Mouse (Mus musculus) hematopoietic multipotent progenitor cell, adult 10-12 weeks (in vitro differentiated cells): ENCODE measurements around the gene Qpctl. TPM values are rescaled to one million over a fixed set of nuclear protein-coding genes. Genes with fewer than 3 reads are reported as not detected.

Experiments used
- polyA plus RNA-seq: library from polyadenylated mRNA; stranded (reverse); fragments of >175 nt; gene quantifications from 2 replicates; pipeline ENCODE4 v1.2.3, GENCODE M21; 2012; ENCODE audit warnings: low replicate concordance

Qpctl gene
- 12.3 and 19.0 TPM in 2 replicates for polyA plus RNA-seq

GRCm38 (mm10) chr7:19148875-19149541 lies at the start of gene Qpctl:
TSS of gene Qpctl (minus strand) at chr7:19149291.

GRCm38 (mm10) chr7:19175708-19176515 lies 26.8 kb upstream of the Qpctl start, which contains the start of gene Eml2:
TSS of gene Eml2 (plus strand) at chr7:19176421.

DNA sequence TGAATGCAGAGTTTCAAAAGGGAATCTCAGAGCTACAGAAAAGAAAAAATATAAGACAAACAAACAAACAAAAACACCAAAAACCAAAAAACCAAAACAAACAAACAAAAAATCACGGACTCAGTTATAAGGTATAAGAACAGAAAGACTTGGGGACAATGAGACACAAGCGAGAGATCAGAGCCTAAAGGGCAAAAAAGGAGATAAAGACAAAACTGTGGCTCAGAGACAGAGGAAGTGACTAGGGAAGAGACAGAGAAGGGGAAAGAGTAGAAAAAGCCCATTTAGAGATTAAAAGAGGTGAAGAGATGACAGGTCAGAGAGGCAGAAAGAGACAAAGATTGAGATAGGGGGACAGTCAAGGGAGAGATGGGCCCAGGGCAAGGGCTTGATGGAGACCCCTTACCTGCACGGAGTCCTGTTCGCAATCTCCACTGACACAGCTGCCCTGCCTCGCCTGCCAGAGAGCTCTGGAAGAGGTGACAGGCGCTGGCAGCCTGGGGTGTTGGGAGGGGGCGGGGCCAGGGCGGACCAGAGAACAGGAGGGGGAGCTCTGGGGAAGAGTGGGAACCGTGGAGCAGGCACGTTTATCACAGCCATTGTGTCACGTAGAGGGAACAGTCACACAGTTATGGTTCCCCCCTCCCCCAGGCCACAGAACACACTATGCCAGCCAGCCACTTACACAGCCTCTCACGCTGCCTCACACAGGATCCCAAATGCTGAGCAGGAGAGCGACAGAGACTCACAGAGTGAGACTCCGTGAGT lies 16.7 kb upstream of the Qpctl start, which contains the start of gene Gipr:
Gene Gipr (minus strand): TSS at position 472 of the 768 bp plus-strand sequence.

DNA sequence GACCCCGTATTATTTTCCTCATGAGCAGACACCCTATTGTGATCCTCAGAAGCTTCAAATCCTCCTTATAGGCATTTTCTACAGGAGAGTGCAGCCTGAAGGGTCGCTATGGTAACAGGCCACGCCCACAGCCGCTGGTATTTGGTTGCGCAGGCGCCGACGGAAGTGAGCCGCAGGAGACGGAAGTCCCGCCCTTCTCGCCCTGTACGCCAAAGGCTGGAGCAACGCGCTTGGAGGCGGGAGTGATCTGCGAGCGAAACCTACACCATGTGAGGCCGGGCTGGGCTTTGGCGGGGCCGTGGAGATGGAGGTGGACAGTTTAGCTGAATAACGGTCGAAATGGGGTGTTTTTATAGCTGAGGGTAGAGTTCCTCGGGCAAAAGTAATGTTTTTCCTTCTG lies 535 bp upstream of the Qpctl start, which contains the start of gene Snrpd2:
Gene Snrpd2 (plus strand): TSS at position 97 of the 400 bp plus-strand sequence.

DNA sequence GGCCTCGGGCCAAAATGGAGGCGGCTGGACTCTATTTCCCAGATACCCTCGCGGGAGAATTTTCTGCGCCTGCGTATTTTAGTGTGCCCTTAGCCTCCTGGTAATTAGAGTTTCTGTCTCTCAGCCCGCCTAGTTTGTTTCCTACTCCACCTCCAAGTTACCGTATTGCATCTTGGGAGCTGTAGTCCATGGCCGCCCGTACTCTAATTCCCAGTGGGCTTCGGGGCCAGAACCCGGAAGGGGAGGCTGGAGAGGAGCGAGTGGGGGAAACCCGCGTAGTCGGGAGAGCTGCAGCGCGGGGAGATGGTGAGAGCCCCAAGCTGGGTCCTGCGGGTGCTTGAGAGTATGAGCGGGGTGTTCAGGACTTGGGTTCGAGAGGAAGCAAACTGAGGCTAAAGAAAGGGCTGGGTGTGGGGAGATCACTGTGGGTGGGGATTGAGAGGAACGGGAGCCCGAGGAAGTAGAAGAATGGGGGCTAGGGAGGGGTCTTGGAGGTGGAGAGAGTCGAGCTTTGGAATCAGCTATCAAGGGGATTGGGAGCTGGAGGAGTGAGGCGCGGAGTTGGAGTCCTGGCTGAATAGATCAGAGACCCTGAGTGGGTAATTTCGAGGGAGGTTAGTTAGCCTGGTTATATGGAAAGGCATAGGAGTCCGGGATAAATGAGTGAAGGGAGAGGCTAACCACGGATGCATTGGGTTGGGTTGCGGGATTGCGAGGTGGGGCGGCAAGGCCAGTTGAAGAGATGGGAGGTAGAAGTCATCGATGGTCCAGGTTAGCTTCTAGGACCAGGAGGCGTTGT lies 29.3 kb downstream of the Qpctl start, which contains the start of gene Fbxo46:
Gene Fbxo46 (plus strand): TSS at position 229 of the 799 bp plus-strand sequence.

DNA sequence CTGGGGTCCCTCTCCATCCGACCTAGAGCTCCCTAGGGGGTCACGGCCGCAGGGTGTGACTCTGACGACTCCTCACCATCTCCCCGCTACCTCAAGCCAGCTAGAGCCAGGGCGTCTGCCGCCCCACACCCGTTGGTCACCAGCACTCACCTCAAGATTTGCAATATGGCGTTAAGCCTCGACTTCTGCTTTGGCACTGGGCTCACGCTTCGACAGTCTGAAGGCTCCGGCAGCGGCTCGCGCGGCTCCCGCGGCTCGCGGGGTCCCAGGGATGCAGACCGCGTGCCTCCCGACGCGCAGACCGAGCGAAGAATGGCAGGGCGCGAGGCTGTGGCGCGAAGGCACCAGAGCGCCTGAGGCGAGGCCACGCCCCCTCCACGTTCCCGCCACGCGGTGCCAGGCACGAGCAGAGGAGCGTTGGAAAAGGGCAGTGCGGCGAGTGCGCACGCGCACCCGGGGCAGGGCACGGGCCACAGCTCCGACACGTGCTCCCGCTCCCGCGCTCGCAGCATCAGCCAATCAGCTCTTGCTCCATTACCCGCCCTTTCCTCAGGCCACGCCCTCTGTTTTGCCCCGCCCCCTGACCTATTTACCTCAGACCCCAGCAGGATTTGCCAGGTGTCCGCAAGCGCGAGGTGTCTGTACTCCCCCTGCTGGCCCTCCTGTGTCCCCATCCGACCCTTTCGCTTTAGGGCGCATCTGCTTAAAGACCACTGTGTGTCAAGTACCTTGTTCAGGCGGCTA lies 30.9 kb downstream of the Qpctl start, which contains the start of gene Gm4969:
Gene Gm4969 (minus strand): TSS at position 341 of the 744 bp plus-strand sequence.

DNA sequence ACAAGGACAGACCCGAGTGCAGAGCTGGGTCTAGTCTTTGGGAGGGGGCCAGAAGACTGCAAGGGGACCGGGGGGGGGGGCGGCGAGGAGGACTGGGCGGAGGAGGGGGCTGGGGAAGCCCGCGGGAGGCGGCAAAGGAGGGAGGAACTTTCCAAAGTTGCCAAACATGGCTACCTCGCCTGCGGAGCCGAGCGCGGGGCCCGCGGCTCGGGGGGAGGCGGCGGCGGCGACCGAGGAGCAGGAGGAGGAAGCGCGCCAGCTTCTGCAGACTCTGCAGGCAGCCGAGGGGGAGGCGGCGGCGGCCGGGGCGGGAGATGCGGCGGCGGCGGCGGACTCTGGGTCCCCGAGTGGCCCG lies 54.6 kb downstream of the Qpctl start, which contains the start of gene Six5:
Gene Six5 (plus strand): TSS at position 124 of the 355 bp plus-strand sequence.

Other genes with a start within 250 kb of the Qpctl start
- gene Ccdc61, start 238.9 kb downstream of the Qpctl start, polyA plus RNA-seq: 62.1 and 110 TPM in 2 replicates
- gene Nova2, start 223.4 kb downstream of the Qpctl start, polyA plus RNA-seq: 0.02 and 0.20 TPM in 2 replicates
- gene Nanos2, start 161.9 kb downstream of the Qpctl start, polyA plus RNA-seq: not detected in 2 replicates
- 3.4 and 13.9 TPM in 2 replicates for gene Mypop, start 158.0 kb downstream of the Qpctl start, polyA plus RNA-seq
- 75.0 and 178 TPM in 2 replicates for gene Irf2bp1, start 145.2 kb downstream of the Qpctl start, polyA plus RNA-seq
- not detected in 2 replicates for gene Foxa3, start 125.8 kb downstream of the Qpctl start, polyA plus RNA-seq
- 121 and 207 TPM in 2 replicates for gene Sympk, start 124.9 kb downstream of the Qpctl start, polyA plus RNA-seq
- not detected in 2 replicates for gene Rsph6a, start 94.6 kb downstream of the Qpctl start, polyA plus RNA-seq
- 15.1 and 17.4 TPM in 2 replicates for gene Dmwd, start 73.1 kb downstream of the Qpctl start, polyA plus RNA-seq
- 18.5 and 28.2 TPM in 2 replicates for gene Dmpk, start 65.4 kb downstream of the Qpctl start, polyA plus RNA-seq
- gene Six5, start 54.7 kb downstream of the Qpctl start, polyA plus RNA-seq: 4.5 and 6.4 TPM in 2 replicates
- gene Gm4969, start 30.9 kb downstream of the Qpctl start, polyA plus RNA-seq: not detected in 2 replicates
- gene Fbxo46, start 29.4 kb downstream of the Qpctl start, polyA plus RNA-seq: 50.1 and 51.2 TPM in 2 replicates
- gene Snrpd2, start 431 bp upstream of the Qpctl start, polyA plus RNA-seq: 6.7 and 34.5 TPM in 2 replicates
- gene Gipr, start 16.8 kb upstream of the Qpctl start, polyA plus RNA-seq: 0.05 TPM in 1 of 2 replicates, not detected in the other
- 17.2 and 24.3 TPM in 2 replicates for gene Eml2, start 27.1 kb upstream of the Qpctl start, polyA plus RNA-seq
- gene Gpr4, start 63.2 kb upstream of the Qpctl start, polyA plus RNA-seq: 4.4 and 9.2 TPM in 2 replicates
- 10.2 and 13.2 TPM in 2 replicates for gene Opa3, start 79.0 kb upstream of the Qpctl start, polyA plus RNA-seq
- 536 and 1,501 TPM in 2 replicates for gene Vasp, start 122.5 kb upstream of the Qpctl start, polyA plus RNA-seq
- gene Ppm1n, start 130.8 kb upstream of the Qpctl start, polyA plus RNA-seq: 2.9 and 4.4 TPM in 2 replicates
- 0.56 and 0.73 TPM in 2 replicates for gene Rtn2, start 133.3 kb upstream of the Qpctl start, polyA plus RNA-seq
- gene Fosb, start 160.8 kb upstream of the Qpctl start, polyA plus RNA-seq: 4.3 and 21.6 TPM in 2 replicates
- gene Ercc1, start 195.5 kb upstream of the Qpctl start, polyA plus RNA-seq: 62.5 and 86.1 TPM in 2 replicates
- 17.3 and 29.4 TPM in 2 replicates for gene Cd3eap, start 210.2 kb upstream of the Qpctl start, polyA plus RNA-seq
- gene Ppp1r13l, start 210.5 kb upstream of the Qpctl start, polyA plus RNA-seq: 3.5 and 5.2 TPM in 2 replicates
- gene Ercc2, start 232.7 kb upstream of the Qpctl start, polyA plus RNA-seq: 45.3 and 46.8 TPM in 2 replicates